Mouse (Mus musculus) adrenal gland, postnatal 4 days (tissue): ENCODE results near the gene Nacc1. TPM values are rescaled to one million over a fixed set of nuclear protein-coding genes. Genes with fewer than 3 reads are reported as not detected.

Experiments
- DNase-seq, 2 experiments: peaks; one replicate each; pipeline ENCODE4 v3.0.0; 2021 to 2022; ENCODE audit warnings: low spot score in 2 of 2, mixed read lengths in 2 of 2
- total RNA-seq, 2 experiments: library from RNA; stranded (reverse); gene quantifications; 2 replicates each; pipeline ENCODE4 v1.2.3; 2021

Gene Nacc1
- total RNA-seq, 2 experiments from 2014 or later = 88.9 to 89.0 TPM

DNA sequence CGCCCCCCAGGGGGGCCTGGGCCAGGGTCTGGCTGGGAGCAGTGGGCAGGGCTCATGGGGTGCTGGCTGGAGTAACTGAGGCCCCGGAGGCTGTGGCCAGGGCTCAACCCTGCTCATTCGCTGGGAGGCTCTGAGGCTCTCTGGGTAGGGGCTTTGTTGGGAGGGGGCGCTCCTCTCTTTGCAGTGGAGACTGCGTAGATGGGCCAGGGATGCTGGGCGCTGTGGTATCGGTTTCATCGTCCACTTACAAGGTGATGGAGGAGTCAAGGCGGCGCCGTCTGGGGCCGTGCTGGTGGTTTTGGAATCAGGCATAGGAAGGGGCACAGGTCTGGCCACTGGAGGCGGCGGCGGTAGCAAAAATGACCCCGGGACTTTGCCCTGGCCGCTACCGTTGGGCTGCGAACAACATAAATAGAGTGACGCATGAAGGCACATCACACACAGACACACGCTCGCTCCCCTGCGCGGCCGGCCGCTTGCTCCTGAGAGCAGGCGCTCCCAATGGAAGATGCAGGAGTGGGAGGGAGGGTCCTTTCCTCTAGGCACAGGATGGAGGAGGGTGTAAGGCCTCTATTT, 28.3 kb upstream of the Nacc1 start:
- DNase-seq = no peak

GRCm38 (mm10) chr8:84714161-84714560, 26.5 kb upstream of the Nacc1 start:
- no peak for DNase-seq

- DNase-seq = no peak
These were observed 25.7 kb upstream of the Nacc1 start for GRCm38 (mm10) chr8:84713381-84713780.

DNA sequence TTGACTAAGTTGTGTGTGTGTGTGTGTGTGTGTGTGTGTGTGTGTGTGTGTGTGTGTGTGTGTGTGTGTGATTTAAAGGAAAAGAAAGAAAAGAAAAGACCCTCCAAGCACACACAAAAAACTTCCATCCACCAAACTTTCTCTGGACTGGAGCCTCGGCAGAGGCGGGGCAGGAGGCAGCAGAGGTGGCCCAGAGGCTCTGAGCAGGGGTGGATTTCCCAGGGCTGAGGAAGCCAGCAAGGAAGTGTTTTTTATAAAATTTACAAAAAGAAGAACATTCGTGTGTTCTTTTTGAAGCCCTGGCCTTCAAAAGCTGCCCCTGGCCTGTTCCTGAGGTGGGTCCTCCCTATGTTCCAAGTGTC, 25.1 kb upstream of the Nacc1 start:
- DNase-seq = no peak

- no peak for DNase-seq
These were observed 24.5 kb upstream of the Nacc1 start for GRCm38 (mm10) chr8:84711933-84712758.

DNA sequence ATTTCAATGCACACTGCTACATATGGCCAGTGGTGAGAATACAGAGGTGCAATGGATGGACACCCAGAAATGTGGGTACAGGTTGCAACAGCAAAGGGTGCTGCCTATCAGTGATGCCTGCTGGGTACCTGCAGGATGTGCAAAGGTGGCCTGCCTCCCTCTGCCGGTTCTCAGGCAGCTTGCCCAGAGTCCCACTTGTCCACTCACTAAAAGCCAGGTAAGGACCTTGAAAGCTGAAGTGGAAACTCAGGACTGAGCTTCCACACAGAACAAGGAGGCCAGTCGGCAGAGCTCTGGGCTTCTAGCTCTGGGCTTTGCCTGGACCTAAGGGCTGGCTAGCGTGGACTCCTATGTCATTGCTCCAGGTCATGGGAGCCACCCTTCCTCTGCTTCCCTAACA, 23.6 kb upstream of the Nacc1 start:
- DNase-seq = no peak

DNA sequence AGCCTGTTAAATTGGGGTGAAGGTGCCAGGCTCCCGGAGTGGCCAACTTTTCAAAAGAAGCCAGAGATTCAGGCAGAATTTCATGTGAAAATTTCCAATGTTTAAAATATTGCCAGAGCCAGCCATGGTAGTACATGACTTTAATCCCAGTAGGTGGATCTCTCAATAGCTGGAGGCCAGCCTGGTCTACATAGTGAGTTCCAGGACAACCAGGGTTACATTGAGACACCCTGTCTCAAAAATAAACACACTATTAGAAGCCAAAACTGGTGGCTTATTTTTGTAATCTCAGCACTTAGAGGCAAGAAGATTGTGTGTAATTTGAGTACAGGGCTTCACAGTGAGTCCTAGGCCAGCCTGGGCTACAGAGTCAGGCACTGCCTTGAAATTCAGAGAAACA, 22.3 kb upstream of the Nacc1 start:
- DNase-seq = no peak

GRCm38 (mm10) chr8:84708774-84709475, 21.3 kb upstream of the Nacc1 start:
- DNase-seq = peak in 1 of 2 experiments; percentile 74

- no peak for DNase-seq
These were observed 20.4 kb upstream of the Nacc1 start for GRCm38 (mm10) chr8:84708071-84708541.

DNA sequence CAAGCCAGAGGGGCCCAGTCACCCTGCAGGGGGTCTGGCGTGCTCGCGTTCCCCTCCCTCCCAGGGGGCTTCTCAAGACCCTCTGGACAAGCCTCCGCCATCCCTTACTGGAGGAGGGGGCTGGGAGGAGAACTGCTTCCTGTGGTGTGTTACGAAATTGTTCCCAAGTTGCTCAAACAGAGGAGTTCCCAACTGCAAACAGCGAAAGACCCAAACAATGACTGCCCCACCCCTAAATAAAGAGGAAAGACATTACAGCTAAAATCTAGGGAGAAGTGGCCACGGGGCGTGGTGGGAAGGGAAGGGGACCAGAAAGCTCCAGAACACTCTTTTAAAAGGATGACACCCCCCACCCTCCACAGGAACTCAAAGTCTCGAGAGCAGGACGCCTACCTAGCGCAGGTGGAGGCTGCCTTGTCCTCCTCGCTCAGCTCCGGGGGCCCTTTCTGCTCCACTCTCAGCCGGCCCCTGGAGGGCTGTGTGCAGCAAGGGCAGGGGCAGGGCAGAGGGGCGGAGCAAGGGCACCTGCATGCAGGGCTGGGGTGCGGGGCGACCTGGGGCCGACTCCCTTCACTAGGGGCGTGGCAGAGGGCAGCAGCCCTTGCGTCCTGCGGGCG, 19.7 kb upstream of the Nacc1 start:
- no peak for DNase-seq

GRCm38 (mm10) chr8:84706610-84707266, 19.1 kb upstream of the Nacc1 start:
- DNase-seq = no peak

DNA sequence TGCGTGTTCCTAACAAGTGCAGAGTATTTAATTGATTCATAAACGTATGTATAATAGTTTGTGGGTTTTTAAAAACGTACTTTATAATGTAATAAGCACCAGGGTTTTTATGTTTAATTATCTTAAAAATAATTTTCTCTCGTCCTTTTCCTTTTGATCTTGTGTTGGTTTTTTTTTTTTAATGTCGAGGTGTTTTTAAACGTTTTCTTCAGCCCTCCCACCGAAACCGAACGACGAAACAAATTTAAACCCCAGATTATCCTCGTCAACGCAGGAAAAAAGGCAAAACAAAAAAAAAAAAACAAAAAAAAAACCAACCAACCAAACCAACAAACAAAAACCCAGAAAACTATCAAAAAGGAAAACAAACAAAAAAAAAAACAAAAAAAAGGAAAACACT, 18.3 kb upstream of the Nacc1 start:
- DNase-seq = no peak

DNA sequence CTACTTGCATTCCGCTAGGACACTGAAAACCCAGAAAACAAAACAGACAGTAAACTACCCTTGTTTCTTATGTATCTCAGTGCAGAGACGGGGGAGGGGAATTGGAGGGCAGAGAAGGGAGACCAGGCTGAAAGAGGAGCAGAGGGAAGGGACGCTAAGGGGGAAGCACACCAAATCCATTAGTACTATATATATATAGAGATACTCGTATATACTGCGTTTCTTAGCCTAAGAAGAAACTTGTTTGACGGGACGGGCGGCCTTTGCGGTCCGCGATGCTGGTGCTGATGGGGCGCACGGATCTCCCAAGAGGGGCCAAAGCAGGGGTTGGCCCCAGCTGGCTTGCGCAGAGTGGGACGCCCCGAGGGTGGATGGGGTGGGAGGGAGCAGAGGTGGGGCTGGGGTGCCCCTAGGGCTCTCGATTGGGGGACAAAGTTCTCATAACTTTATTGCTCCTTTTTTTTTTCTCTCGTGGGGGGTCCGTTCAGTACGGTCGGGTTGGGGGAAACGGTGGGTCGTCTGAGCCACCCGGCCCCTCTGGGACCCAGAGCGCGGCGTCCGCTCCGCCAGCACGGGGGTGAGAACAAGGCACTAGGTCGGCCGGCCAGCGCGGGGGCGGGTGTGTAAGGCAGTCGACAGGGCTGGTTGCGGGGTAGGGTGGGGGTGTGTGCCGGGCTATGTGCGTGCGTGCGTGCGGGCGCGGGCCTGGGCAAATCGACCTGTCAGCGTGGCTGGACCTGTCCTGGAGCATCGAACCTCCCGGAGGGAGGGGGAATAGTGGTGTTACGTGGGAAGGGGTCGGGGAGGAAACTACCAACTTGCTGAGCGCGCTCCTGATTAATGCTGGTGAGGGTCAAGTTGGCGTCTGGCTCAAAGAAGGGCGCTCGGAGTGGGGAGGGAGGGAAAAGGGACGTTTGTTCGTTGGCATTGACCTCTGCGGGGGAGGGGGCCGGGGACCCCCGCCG, 17.5 kb upstream of the Nacc1 start:
- DNase-seq = no peak

GRCm38 (mm10) chr8:84704356-84704755, 16.7 kb upstream of the Nacc1 start:
- peak in 1 of 2 experiments; percentile 58 for DNase-seq

- DNase-seq = no peak
These were observed 16.0 kb upstream of the Nacc1 start for GRCm38 (mm10) chr8:84703466-84704249.

DNA sequence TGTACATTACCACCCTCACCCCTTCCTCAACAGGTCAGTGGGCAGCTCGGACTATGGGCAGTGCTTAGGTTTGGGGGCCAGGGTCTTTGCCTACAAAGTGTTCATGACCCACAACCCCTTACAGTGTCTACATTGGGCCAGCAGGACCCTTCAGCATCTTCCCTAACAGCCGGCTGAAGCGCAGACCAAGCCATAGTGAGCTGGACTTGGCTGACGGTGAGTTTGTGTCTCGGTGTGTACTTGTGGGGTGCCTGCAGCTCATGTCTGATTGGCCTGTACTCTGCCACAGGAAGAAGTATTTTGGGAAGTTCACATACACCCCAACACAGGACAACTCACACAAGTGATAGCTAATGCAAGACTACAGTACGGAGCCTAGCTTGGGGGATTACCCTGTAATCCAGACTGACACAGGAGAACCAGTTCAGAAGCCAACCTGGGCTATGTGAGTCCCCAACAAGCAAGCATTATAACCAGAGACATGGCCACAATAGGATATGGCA, 15.4 kb upstream of the Nacc1 start:
- DNase-seq = no peak

DNA sequence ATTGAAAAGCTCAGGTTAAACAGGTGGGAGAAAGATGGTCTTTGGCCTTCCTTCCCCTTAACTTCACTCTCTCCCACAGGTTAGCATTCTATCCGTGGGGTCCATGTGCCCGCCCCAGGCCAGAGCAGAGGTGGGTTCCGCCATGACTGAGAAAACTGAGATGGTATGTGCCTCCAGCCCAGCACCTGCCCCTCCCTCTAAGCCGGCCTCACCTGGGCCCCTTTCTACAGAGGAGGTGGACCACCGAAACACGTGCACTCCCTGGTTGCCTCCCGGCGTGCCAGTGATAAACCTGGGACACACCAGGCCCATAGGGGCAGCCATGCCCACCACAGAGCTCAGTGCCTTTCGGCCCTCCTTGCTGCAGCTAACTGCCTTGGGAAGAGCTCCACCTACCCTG, 14.9 kb upstream of the Nacc1 start:
- no peak for DNase-seq

DNA sequence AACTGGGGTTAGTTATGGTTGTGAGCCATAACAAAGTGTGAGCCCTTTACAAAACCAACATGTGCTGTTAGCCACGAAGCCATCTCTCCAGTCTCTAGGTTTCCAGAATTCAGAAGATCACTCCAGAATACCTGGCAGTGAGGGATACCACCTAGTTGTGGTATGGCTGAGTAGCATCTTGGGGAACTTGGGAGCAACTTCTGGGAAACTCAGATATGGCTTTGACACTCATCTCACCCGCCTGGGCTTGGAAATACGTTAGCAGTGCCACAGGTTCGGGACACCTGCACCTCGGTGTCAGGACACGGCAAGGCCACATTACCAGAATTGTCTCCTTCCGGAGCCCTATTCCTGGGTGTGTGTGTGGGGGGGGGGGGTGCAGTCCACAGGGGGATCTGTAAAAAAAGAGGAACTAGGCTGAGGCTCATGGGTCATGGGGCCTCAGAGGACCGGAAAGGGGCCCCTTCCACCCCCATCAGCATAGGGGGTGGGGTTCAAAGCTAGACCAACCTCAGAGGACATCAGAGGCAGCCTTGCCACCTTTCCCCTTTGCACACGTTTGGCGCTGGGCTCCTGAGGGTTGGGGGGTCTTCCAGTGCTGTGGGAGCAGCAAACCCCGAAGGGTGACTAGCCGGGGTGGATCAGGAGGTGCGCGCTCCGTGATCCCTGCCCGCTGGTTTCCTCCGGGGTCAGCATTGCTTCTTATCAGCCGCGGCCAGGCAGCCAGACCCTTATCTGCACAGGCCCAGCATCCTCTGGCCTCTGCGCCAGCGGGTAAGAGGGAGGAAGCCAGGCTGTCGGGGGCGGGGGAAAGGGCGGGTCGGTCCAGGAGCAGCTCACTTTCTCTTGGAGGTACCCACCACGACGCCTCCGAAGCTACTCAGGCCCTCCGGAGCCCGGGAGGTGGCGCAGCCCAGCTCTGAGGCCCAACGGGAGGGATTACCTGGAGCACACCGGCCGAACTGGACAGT, 13.6 kb upstream of the Nacc1 start, which contains the start of gene Lyl1:
Gene Lyl1, plus strand, starts transcription at position 517 of the 971 bp plus-strand sequence.
- DNase-seq = no peak
